Mouse (Mus musculus): ENCODE results near the gene Sema4d.

DNA sequence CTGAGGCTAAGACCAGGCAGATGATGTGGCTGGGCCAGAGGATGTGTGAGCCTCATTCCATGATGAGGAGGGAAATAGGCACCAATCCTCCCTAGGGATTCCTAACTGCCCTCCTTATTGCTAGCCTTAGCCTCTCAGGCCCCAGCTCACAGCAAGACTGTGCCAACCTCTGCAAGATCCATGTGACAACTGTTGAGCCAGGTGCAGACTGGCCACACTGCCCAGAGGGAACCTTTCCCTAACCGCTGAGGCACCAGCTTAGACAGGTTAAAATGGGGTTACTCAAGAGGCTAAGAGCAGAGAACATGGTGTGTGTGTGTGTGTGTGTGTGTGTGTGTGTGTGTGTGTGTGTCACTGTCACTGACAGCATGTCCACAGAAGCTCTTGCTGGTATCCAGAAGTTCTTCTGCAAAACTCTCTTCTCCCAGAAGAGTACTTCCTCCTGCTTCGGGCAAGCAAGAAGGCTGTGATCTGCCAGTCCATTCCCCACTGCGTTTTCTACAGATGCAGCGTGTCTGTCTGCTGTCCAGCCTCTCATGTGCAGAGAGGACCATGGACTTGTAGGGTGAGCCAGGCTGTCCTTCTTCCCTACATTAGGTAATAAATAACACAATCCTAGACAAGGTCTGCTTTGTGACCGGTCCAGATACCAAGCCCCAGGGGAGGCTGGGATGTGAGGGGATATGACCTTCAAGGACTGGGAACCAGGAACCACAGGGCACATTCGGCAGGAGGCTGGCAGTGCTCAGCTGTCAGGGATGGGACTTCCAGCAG is 24.8 kb upstream of the Sema4d start:
- TF ChIP-seq POLR2A (IDR thresholded peaks at IDR 0.05; ENCODE audit: low read depth, low read length) (no peak), CTCF (IDR thresholded peaks at IDR 0.05; ENCODE audit: borderline replicate concordance, insufficient read depth, low read length) (no peak)
